In genomic region chr6:53883405-53883804, GRCm38 (mm10) we compare ENCODE assay signal across 13 mouse cellular contexts.
"Had no signal": no experiment of that assay in that cellular context is flagged by ENCODE, and none has a peak within 500 bp of the region (broad histone marks: within the 10 kb centered on the region; RNA-seq: fewer than 3 reads in every experiment).

No protein-coding gene starts in this region.

- H3K27ac ChIP-seq: liver, embryonic 15.5 days; midbrain, embryonic 15.5 days; neural tube, embryonic 12.5 days; stomach, postnatal 0 days had no signal

- H3K4me1 ChIP-seq: liver, embryonic 15.5 days had no signal

- H3K4me2 ChIP-seq: liver, embryonic 11.5 days; liver, embryonic 15.5 days; midbrain, embryonic 15.5 days; neural tube, embryonic 12.5 days had no signal

- H3K9ac ChIP-seq: liver, embryonic 15.5 days; midbrain, embryonic 15.5 days; neural tube, embryonic 12.5 days had no signal

- DNase-seq: kidney, adult 18-20 months; kidney, postnatal 10 days; kidney, postnatal 4 days; lung, adult 2 months; lung, postnatal 36 days; right cerebral cortex, postnatal 14 days; thymus, postnatal 4 days had no signal

- H3K4me3 ChIP-seq: liver, embryonic 15.5 days; midbrain, embryonic 15.5 days; neural tube, embryonic 12.5 days had no signal

- H3K36me3 ChIP-seq: liver, embryonic 15.5 days; midbrain, embryonic 15.5 days; neural tube, embryonic 12.5 days had no signal

- H3K9me3 ChIP-seq: liver, embryonic 15.5 days; midbrain, embryonic 15.5 days; neural tube, embryonic 12.5 days had no signal

- H3K27me3 ChIP-seq: liver, embryonic 15.5 days; midbrain, embryonic 15.5 days; neural tube, embryonic 12.5 days had no signal

- ATAC-seq: lung, postnatal 0 days; midbrain, embryonic 15.5 days had no signal
